Mouse (Mus musculus): ENCODE results near the gene Pign.

DNA sequence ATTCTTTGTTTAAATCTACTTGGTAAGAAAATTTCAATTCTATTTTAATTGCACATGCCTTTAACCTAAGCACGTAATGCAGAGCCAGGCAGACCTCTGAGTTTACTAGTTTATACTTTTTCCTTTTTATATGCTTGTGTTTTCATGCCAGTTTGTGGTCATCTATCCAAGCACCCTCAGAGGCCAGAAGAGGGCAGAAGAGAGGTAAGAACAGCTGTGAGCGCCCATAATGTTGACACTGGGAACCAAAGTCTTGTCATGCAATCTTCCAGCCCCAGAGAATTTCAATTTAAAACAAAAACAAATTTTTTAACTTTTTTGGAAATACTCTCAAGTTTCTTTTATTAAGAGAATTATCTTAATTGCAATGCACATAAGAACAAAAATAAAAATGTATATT lies 99.7 kb downstream of the Pign start:
- no peak for TF ChIP-seq EP300 (IDR thresholded peaks at IDR 0.05; ENCODE audit: insufficient read depth, low read depth, low read length)
- no peak for TF ChIP-seq CTCF (IDR thresholded peaks at IDR 0.05; ENCODE audit: low read depth, low read length)
